In genomic region chr9:61378516-61378915, GRCm38 (mm10) we compare ENCODE assay signal across 8 mouse cellular contexts. TPM values are rescaled to one million over a fixed set of nuclear protein-coding genes. Genes with fewer than 3 reads are reported as not detected.
DNase-seq lines count a peak whose midpoint lies in the region; TF ChIP-seq lines count a peak whose summit lies in the region.

No protein-coding gene starts in this region.

- H3K27ac ChIP-seq in heart, adult 2 months: no peak overlapping the region

- H3K36me3 ChIP-seq in heart, adult 2 months (ENCODE audit: control insufficient read depth, insufficient read depth, low read length): no peaks in the 10 kb centered on the region; the same call in 1 of the 2 replicates

- no peak for TF ChIP-seq POLR2A in heart, adult 2 months (IDR thresholded peaks at IDR 0.05; ENCODE audit: insufficient read depth, low read depth, low read length)

- H3K27me3 ChIP-seq in heart, adult 2 months (ENCODE audit: control insufficient read depth, insufficient read depth, low read length): peaks cover 2% of the 10 kb centered on the region; the same call in 1 of the 2 replicates

- peaks cover 13% of the 10 kb centered on the region for H3K4me1 ChIP-seq in heart, adult 2 months (ENCODE audit: control insufficient read depth, insufficient read depth, low read length)

- no peak overlapping the region for H3K4me3 ChIP-seq in heart, adult 2 months

- no peak overlapping the region for H3K9ac ChIP-seq in heart, adult 2 months (ENCODE audit: low read depth, low read length)

- TF ChIP-seq CTCF in heart, adult 2 months (IDR thresholded peaks at IDR 0.05): no peak

- no peak for TF ChIP-seq EP300 in heart, adult 2 months (IDR thresholded peaks at IDR 0.05; ENCODE audit: insufficient read depth, low read depth, low read length)

- no peaks in the 10 kb centered on the region for H3K79me2 ChIP-seq in heart, adult 2 months (replicated peaks; ENCODE audit: control insufficient read depth, insufficient read depth, low read length)

- WGBS in heart, adult 2 months: 30% methylated on average over 8 of the region's 8 CpGs

- intact Hi-C loops in heart, adult 2 months (cut with DNase I): no loop called here
- intact Hi-C loops in left cerebral cortex, postnatal 36 days (cut with DNase I): loop anchor here (10.0 kb wide), 3 partner anchors 136 to 486 kb away; no protein-coding TSS in a partner anchor

- DNase-seq in adrenal gland, postnatal 25 days: peak; percentile 47
- DNase-seq in adrenal gland, postnatal 10 days: no peak
- peak; percentile 46 to 55 for DNase-seq in lung, adult 18-20 months
- no peak for DNase-seq in lung, postnatal 14 days
- DNase-seq in heart, adult 2 months: peak; percentile 47 to 59
- DNase-seq in mesoderm, embryonic 11.5 days (ENCODE audit: low read depth, low spot score): peak; percentile 64
- DNase-seq in thymus, postnatal 14 days: no peak
- no peak for DNase-seq in left cerebral cortex, postnatal 36 days (ENCODE audit: low spot score in 2 of 2)

RNA-seq across cellular contexts. Expression of gene Tle3, which starts 6.3 kb away (rescaled TPM):
- total RNA-seq in adrenal gland, postnatal 25 days (2021): 137 and 157 TPM in 2 replicates
- 10 to 100 TPM; 82.4 to 92.7 TPM for total RNA-seq in adrenal gland, postnatal 10 days (2021)
- 10 to 100 TPM; 16.5 to 16.8 TPM for total RNA-seq in heart, adult 2 months (2021)
- 15.7 and 16.6 TPM in 2 replicates for polyA plus RNA-seq in heart, adult 2 months (2012; rRNA removed)
- total RNA-seq in left cerebral cortex, postnatal 36 days (2021): 10 to 100 TPM; 57.6 to 67.1 TPM

Comparison
In these comparisons a context has a peak if more than half of its experiments do, and no peak if none do; other contexts are left out.
1. DNase-seq: peak in adrenal gland, postnatal 25 days (single experiment), lung, adult 18-20 months (2 of 2), heart, adult 2 months (2 of 2) and mesoderm, embryonic 11.5 days (single experiment); none in adrenal gland, postnatal 10 days (single experiment), lung, postnatal 14 days (single experiment), thymus, postnatal 14 days (single experiment) and left cerebral cortex, postnatal 36 days (0 of 2).